Mouse (Mus musculus) spleen, adult 12 weeks (tissue): Measurements from ENCODE around the gene Col25a1.

Experiments used
- DNase-seq: peaks from one replicate; pipeline ENCODE4 v3.0.0; 2022; ENCODE audit warnings: low spot score

Col25a1 gene

GRCm38 (mm10) chr3:130161323-130161917 lies 30.1 kb downstream of the Col25a1 start:
- no peak for DNase-seq

- DNase-seq: no peak
Measured at GRCm38 (mm10) chr3:130166875-130167274, 35.6 kb downstream of the Col25a1 start.

- no peak for DNase-seq
Measured at GRCm38 (mm10) chr3:130172764-130173163, 41.5 kb downstream of the Col25a1 start.

- DNase-seq: no peak
Measured at GRCm38 (mm10) chr3:130180181-130180940, 49.1 kb downstream of the Col25a1 start.

GRCm38 (mm10) chr3:130180964-130181590 lies 49.8 kb downstream of the Col25a1 start:
- DNase-seq: no peak

GRCm38 (mm10) chr3:130181591-130181980 lies 50.3 kb downstream of the Col25a1 start:
- no peak for DNase-seq

- DNase-seq: no peak
Measured at GRCm38 (mm10) chr3:130182450-130182849, 51.1 kb downstream of the Col25a1 start.

GRCm38 (mm10) chr3:130185111-130185510 lies 53.8 kb downstream of the Col25a1 start:
- no peak for DNase-seq

GRCm38 (mm10) chr3:130187588-130187987 lies 56.3 kb downstream of the Col25a1 start:
- DNase-seq: no peak

- no peak for DNase-seq
Measured at GRCm38 (mm10) chr3:130193450-130193849, 62.1 kb downstream of the Col25a1 start.

GRCm38 (mm10) chr3:130214631-130215030 lies 83.3 kb downstream of the Col25a1 start:
- DNase-seq: no peak

GRCm38 (mm10) chr3:130216141-130216540 lies 84.8 kb downstream of the Col25a1 start:
- no peak for DNase-seq

- no peak for DNase-seq
Measured at GRCm38 (mm10) chr3:130216646-130217045, 85.3 kb downstream of the Col25a1 start.

- no peak for DNase-seq
Measured at GRCm38 (mm10) chr3:130217705-130218104, 86.4 kb downstream of the Col25a1 start.

GRCm38 (mm10) chr3:130218232-130218728 lies 87.0 kb downstream of the Col25a1 start:
- no peak for DNase-seq

- DNase-seq: no peak
Measured at GRCm38 (mm10) chr3:130220811-130221210, 89.5 kb downstream of the Col25a1 start.

GRCm38 (mm10) chr3:130228186-130228585 lies 96.9 kb downstream of the Col25a1 start:
- DNase-seq: no peak

GRCm38 (mm10) chr3:130232944-130233343 lies 101.6 kb downstream of the Col25a1 start:
- DNase-seq: no peak

GRCm38 (mm10) chr3:130235233-130235632 lies 103.9 kb downstream of the Col25a1 start:
- no peak for DNase-seq

- no peak for DNase-seq
Measured at GRCm38 (mm10) chr3:130236129-130236528, 104.8 kb downstream of the Col25a1 start.

- no peak for DNase-seq
Measured at GRCm38 (mm10) chr3:130237852-130238251, 106.6 kb downstream of the Col25a1 start.

GRCm38 (mm10) chr3:130241924-130242323 lies 110.6 kb downstream of the Col25a1 start:
- no peak for DNase-seq
